Mouse (Mus musculus): ENCODE data around the gene Plekhg2. TPM values are rescaled to one million over a fixed set of nuclear protein-coding genes. Genes with fewer than 3 reads are reported as not detected.
A peak's percentile ranks its signal among the peaks of the same experiment; 100 is the strongest.
"Not testable (repeated sequence)": the region's sequence is repeated elsewhere in the genome, so short reads cannot be mapped to it uniquely, and the experiment has no call there.

Plekhg2 gene
- total RNA-seq (2021): 1 to 10 TPM; 5.5 to 7.4 TPM

- DNase-seq: peak; percentile 90 to 91
These were observed at the start of gene Plekhg2 for GRCm38 (mm10) chr7:28372251-28373108. Gene Plekhg2 (minus strand): TSS chr7:28372599.

- DNase-seq: no peak
These were observed 47.0 kb upstream of the Plekhg2 start for GRCm38 (mm10) chr7:28419416-28419815.

GRCm38 (mm10) chr7:28418096-28418670 is 45.8 kb upstream of the Plekhg2 start:
- peak in 1 of 2 experiments; percentile 31 for DNase-seq

GRCm38 (mm10) chr7:28417368-28417767 is 45.0 kb upstream of the Plekhg2 start:
- DNase-seq: no peak

GRCm38 (mm10) chr7:28412826-28413225 is 40.4 kb upstream of the Plekhg2 start:
- DNase-seq: no peak

- DNase-seq: no peak
These were observed 38.6 kb upstream of the Plekhg2 start for GRCm38 (mm10) chr7:28410841-28411475.

GRCm38 (mm10) chr7:28401942-28402341 is 29.5 kb upstream of the Plekhg2 start:
- no peak for DNase-seq

GRCm38 (mm10) chr7:28401030-28401429 is 28.6 kb upstream of the Plekhg2 start:
- no peak for DNase-seq

- no peak for DNase-seq
These were observed 26.4 kb upstream of the Plekhg2 start for GRCm38 (mm10) chr7:28398696-28399340.

GRCm38 (mm10) chr7:28398000-28398399 is 25.6 kb upstream of the Plekhg2 start:
- no peak for DNase-seq

GRCm38 (mm10) chr7:28395425-28395824 is 23.0 kb upstream of the Plekhg2 start:
- DNase-seq: no peak

GRCm38 (mm10) chr7:28393272-28393951 is 21.0 kb upstream of the Plekhg2 start:
- DNase-seq: no peak

- peak; percentile 97 for DNase-seq
These were observed 20.3 kb upstream of the Plekhg2 start, which contains the start of the genes Med29 and Paf1 for GRCm38 (mm10) chr7:28392429-28393271. Gene Med29 (minus strand): TSS chr7:28392708. Gene Paf1 (plus strand): TSS chr7:28392951.

GRCm38 (mm10) chr7:28390331-28390730 is 17.9 kb upstream of the Plekhg2 start:
- DNase-seq: no peak

- DNase-seq: not testable (repeated sequence)
These were observed 15.0 kb upstream of the Plekhg2 start for GRCm38 (mm10) chr7:28387384-28387783.

- DNase-seq: not testable (repeated sequence)
These were observed 14.5 kb upstream of the Plekhg2 start for GRCm38 (mm10) chr7:28386877-28387276.

GRCm38 (mm10) chr7:28386462-28386861 is 14.1 kb upstream of the Plekhg2 start:
- DNase-seq: peak; percentile 72 to 74

GRCm38 (mm10) chr7:28386007-28386406 is 13.6 kb upstream of the Plekhg2 start:
- DNase-seq: no peak

GRCm38 (mm10) chr7:28385196-28385595 is 12.8 kb upstream of the Plekhg2 start:
- DNase-seq: no peak

GRCm38 (mm10) chr7:28384162-28384561 is 11.8 kb upstream of the Plekhg2 start:
- no peak for DNase-seq

- DNase-seq: no peak
These were observed 11.2 kb upstream of the Plekhg2 start for GRCm38 (mm10) chr7:28383606-28384005.

Data from layer of hippocampus, postnatal 36 days (tissue).